Mouse (Mus musculus) forebrain, embryonic 12.5 days (tissue): ENCODE measurements at regions not wholly inside any gene's neighbourhood (a gene's known extent, or its start where the extent isn't known, plus 50 kb on each side); places are given as distances from the start of the nearest gene placed in this dataset.
A peak's percentile ranks its signal among the peaks of the same experiment; 100 is the strongest.

ENCODE experiments used
- ATAC-seq: fragments of 200-750 bp; cut with Nextera tagmentation; 2 replicates; pipeline ENCODE4 v1.8.0; 2017; ENCODE audit warnings: moderate TSS enrichment; ENCODE audit not compliant: low FRiP score
- H3K27ac ChIP-seq: fragments of 300-500 bp; sonication (generic); 2 replicates; pipeline ENCODE4 v1.5.1; 2016; ENCODE audit warnings: mild to moderate bottlenecking
- H3K27me3 ChIP-seq: fragments of 300-500 bp; sonication (generic); 2 replicates; pipeline ENCODE4 v1.6.1; 2016; ENCODE audit warnings: mild to moderate bottlenecking
- H3K36me3 ChIP-seq: fragments of 300-500 bp; sonication (generic); replicated peaks from 2 replicates; pipeline ENCODE4 v1.6.1; 2016; ENCODE audit warnings: mild to moderate bottlenecking
- H3K4me1 ChIP-seq: fragments of 300-500 bp; sonication (generic); 2 replicates; pipeline ENCODE4 v1.6.1; 2016
- H3K4me2 ChIP-seq: fragments of 300-500 bp; sonication (generic); 2 replicates; pipeline ENCODE4 v1.6.1; 2016; ENCODE audit warnings: mild to moderate bottlenecking, moderate library complexity
- H3K4me3 ChIP-seq: fragments of 300-500 bp; sonication (generic); replicated peaks from 2 replicates; pipeline ENCODE4 v1.5.1; 2016; ENCODE audit warnings: mild to moderate bottlenecking
- H3K9ac ChIP-seq: fragments of 300-500 bp; sonication (generic); 2 replicates; pipeline ENCODE4 v1.6.1; 2016; ENCODE audit warnings: mild to moderate bottlenecking
- H3K9me3 ChIP-seq: fragments of 300-500 bp; sonication (generic); 2 replicates; pipeline ENCODE4 v1.6.1; 2016
- WGBS: fragments of 180-500 bp; shearing (Covaris S2); methylation state at CpG from one replicate; pipeline ENCODE4 v1.1.7; 2016; 5-methylcytosine and 5-hydroxymethylcytosine counted together

DNA sequence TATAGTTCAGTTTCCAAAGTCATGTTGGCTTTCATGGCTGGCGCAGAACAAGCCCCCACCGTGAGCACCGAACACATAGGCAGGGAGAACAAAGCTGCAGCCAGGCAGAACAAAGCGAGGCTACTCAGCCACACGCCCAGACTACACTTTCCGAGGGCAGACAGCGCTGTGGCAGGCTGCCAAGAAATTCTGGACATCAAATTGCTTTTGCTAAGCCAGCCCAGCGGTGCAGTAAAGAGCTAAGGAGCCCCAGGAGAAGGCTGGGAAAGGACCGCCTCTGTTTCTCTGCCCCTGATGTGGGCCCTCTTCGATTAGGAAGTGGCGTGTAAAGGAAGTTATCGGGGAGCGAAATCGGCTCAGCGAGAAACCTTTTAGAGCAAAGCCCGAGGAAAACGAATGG lies 139.3 kb upstream of the Bmper start:
- Histone ChIP-seq H3K4me1 (peaks cover 15% of the 10 kb centered on the region), H3K9me3 (no peaks in the 10 kb centered on the region), H3K4me3 (no peak overlapping the region), H3K27me3 (no peaks in the 10 kb centered on the region), H3K27ac (peak overlapping the region; percentile 85), H3K4me2 (peak overlapping the region; percentile 13), H3K36me3 (no peaks in the 10 kb centered on the region), H3K9ac (no peak overlapping the region)
- WGBS = 4% methylated on average over 17 of the region's 17 CpGs
- peak; percentile 96 for ATAC-seq

DNA sequence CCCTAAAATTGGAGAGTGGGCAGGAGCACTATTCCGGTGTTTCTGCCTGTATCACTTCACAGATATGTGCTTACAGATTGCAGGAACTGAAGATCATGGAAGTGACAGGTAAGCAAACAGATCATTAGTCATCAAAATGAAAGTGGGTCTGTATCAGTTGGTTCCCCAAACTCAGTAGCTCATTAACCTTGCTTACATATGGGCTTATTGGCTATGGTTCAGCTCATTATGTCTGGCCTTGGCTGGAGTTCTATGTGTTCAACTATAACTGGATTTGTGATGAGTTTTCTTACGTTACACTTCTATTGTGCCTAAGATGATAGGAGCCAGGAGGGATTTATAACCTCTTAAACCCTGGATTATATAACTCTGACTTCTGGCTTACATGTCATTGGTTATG lies 133.5 kb upstream of the Bmper start:
- no peak for ATAC-seq
- 78% methylated on average over 2 of the region's 2 CpGs for WGBS
- Histone ChIP-seq H3K9ac (no peak overlapping the region), H3K27me3 (no peaks in the 10 kb centered on the region), H3K4me2 (no peak overlapping the region), H3K4me1 (0 out of 2 replicates have a peak, but pooled peaks cover under 1% of the 10 kb centered on the region), H3K36me3 (no peaks in the 10 kb centered on the region), H3K27ac (no peak overlapping the region), H3K4me3 (no peak overlapping the region), H3K9me3 (no peaks in the 10 kb centered on the region)

DNA sequence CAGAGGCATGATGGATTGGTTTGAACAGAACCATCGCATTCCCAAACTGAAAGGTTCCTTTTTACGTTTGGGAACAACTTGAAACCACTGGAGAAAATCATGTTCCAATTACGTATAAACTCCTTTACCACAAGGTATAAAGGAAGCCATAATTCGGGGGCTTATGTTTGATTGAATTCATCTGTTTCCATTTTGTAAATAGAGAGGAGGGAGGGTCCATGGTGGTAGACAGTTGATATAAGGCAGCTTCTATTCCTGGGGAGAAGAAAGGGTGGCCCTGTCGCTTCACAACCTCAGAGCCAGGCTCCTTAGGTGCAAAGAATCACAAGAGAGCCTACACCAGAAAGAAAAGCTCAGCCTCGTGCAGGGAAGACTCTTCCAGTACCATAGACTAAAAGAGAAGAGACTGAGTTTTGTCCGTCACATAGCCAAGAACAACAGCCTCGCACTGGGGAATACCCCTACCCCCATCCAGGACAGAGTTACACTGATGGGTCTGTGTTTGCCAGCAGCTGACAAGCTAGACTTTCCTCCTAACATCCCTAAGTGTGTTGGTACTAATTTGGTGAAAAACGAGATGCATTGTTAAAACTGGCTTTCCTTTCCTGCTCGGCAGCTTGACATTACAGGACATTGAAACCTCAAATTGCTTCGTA lies 125.6 kb upstream of the Bmper start:
- H3K4me2 ChIP-seq = no peak overlapping the region
- H3K4me1 ChIP-seq = no peaks in the 10 kb centered on the region
- no peak overlapping the region for H3K4me3 ChIP-seq
- no peaks in the 10 kb centered on the region for H3K36me3 ChIP-seq
- no peak for ATAC-seq
- H3K9ac ChIP-seq = no peak overlapping the region
- H3K27ac ChIP-seq = no peak overlapping the region
- H3K9me3 ChIP-seq = no peaks in the 10 kb centered on the region
- 71% methylated on average over 11 of the region's 11 CpGs for WGBS
- H3K27me3 ChIP-seq = no peaks in the 10 kb centered on the region

DNA sequence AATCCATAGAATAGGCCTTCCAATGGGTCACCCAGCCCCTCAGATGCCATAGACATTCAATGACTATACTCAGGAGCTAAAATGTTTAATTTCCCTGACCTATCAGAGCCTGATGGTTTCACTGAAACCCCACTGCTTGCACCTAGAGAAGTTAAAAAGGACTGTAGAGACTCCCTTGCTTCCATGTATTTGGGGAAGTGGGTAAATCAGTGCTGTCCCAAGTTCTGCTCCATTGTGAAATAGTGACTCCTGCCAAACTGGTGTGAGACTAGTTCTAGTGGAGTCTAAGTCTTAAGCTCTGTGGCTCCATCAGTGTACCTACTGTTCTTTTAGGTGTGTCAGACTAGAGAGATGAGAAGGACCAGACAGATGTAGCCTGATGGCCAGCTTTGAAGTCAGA lies 121.3 kb upstream of the Bmper start:
- no peaks in the 10 kb centered on the region for H3K9me3 ChIP-seq
- no peak for ATAC-seq
- no peaks in the 10 kb centered on the region for H3K36me3 ChIP-seq
- H3K4me3 ChIP-seq = no peak overlapping the region
- H3K4me2 ChIP-seq = no peak overlapping the region
- H3K4me1 ChIP-seq = no peaks in the 10 kb centered on the region
- H3K9ac ChIP-seq = no peak overlapping the region
- no peaks in the 10 kb centered on the region for H3K27me3 ChIP-seq
- no peak overlapping the region for H3K27ac ChIP-seq

DNA sequence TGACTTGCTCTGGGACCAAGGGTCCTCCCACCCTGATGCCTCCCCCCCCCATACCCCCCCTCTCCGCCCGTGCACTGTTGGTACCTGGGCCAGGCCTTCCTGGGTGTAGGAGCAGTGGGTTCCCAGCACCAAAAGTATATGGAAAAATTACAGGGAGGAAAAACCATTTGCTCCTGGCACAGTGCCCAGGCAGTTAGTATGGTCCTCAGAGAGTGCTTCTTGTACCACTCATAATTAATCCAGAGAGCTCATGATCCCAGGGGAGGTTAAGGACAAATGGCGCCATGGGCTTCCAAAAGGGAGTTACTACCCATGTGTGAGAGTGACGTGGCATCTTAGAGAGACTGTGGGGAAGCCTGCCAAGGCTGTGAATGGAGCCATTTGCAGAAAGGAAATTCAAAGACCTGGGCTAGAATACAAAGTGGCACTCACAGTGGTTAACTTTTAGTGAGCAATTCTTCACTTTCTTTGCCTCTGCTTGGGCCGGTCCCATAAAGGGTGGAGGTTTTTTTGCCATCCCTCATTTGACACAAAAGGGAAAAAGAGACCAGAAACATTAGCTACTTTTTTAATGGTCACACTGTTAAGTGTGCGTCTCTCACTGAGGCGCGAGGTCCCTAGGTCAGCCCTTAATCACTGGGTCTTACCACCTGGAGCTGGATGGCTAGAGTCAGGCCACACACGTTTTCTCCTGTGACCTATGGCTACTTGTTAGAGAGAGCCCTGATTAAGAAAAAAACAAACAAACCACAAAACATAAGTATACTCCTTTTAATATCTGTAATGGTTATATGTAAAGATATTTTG lies 120.7 kb upstream of the Bmper start:
- WGBS = 70% methylated on average over 9 of the region's 9 CpGs
- H3K4me2 ChIP-seq = no peak overlapping the region
- no peaks in the 10 kb centered on the region for H3K27me3 ChIP-seq
- no peak overlapping the region for H3K27ac ChIP-seq
- no peaks in the 10 kb centered on the region for H3K4me1 ChIP-seq
- H3K36me3 ChIP-seq = no peaks in the 10 kb centered on the region
- 0 out of 2 replicates have a peak, but pooled peaks have one; percentile 53 for ATAC-seq
- no peaks in the 10 kb centered on the region for H3K9me3 ChIP-seq
- no peak overlapping the region for H3K4me3 ChIP-seq
- H3K9ac ChIP-seq = no peak overlapping the region

DNA sequence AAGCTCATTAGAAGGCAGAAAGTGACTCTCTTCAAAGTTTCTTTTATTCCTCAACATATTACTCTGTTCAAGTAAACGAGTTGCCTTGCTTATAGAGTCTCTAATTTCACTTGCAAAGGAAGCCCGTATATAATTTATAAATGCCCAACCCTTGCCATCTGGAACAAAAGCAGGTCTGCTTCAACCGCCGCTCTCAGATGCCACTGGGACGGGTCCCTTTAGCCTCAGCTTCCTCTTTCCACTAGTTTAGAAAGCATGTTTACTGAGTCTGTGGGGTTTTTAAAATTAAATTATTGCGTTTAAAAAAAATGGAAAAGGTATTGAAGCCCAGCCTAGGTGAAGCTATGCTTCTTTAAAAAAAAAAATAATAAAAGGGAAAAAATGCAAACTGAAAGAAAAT lies 111.4 kb upstream of the Bmper start:
- WGBS = 67% methylated on average over 6 of the region's 6 CpGs

DNA sequence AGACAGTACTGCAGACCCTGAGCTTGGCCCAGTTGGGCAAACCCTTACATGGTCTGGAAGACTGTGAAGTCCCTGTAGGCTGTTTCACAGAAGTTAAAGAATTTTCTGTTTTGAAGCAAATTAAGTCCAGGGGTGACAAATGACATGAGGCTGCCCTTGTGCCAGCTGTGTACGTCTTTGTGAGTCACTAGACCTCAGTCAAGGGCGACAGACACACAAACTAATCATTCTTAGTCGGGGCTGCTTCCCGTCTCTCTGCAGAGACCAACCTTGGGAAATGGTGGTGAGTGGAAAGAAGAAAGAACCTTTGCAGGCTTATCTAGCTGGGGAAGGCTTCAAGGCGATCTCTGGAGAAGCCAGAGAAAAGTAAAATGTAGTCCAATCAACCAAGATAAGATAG lies 107.8 kb upstream of the Bmper start:
- Histone ChIP-seq H3K36me3 (no peaks in the 10 kb centered on the region), H3K4me1 (no peaks in the 10 kb centered on the region), H3K9ac (no peak overlapping the region), H3K9me3 (no peaks in the 10 kb centered on the region), H3K27me3 (no peaks in the 10 kb centered on the region), H3K4me2 (no peak overlapping the region), H3K27ac (no peak overlapping the region), H3K4me3 (no peak overlapping the region)
- no peak for ATAC-seq
- 83% methylated on average over 5 of the region's 5 CpGs for WGBS

More for the DNA sequence above, 111.4 kb upstream of the Bmper start:
- Histone ChIP-seq H3K27me3 (no peaks in the 10 kb centered on the region), H3K4me2 (no peak overlapping the region), H3K36me3 (no peaks in the 10 kb centered on the region), H3K9ac (no peak overlapping the region), H3K4me3 (no peak overlapping the region), H3K27ac (no peak overlapping the region), H3K4me1 (no peaks in the 10 kb centered on the region), H3K9me3 (no peaks in the 10 kb centered on the region)
- ATAC-seq = no peak

DNA sequence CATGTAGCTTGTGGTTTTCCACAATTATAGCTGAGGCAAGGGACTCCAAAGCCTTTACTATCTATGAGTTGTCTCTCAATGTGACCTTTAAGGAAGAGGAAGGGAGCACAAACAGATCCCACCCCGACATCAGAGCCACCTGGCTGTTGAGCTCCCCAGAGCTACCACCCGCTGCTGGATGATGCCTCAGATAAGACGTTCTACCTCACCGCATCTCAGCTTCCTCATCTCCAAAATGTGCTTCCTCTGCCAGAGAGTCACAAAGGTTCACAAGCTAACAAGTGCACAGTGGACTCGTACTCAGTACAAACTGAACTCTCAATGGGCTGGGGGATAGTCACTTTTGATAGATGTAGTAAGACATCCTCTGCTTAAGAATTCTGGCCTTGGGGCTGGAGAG lies 107.3 kb upstream of the Bmper start:
- ATAC-seq = no peak
- Histone ChIP-seq H3K4me1 (no peaks in the 10 kb centered on the region), H3K4me2 (no peak overlapping the region), H3K27me3 (no peaks in the 10 kb centered on the region), H3K9me3 (no peaks in the 10 kb centered on the region), H3K36me3 (no peaks in the 10 kb centered on the region), H3K9ac (no peak overlapping the region), H3K4me3 (no peak overlapping the region), H3K27ac (no peak overlapping the region)
- WGBS = 90% methylated on average over 5 of the region's 5 CpGs

DNA sequence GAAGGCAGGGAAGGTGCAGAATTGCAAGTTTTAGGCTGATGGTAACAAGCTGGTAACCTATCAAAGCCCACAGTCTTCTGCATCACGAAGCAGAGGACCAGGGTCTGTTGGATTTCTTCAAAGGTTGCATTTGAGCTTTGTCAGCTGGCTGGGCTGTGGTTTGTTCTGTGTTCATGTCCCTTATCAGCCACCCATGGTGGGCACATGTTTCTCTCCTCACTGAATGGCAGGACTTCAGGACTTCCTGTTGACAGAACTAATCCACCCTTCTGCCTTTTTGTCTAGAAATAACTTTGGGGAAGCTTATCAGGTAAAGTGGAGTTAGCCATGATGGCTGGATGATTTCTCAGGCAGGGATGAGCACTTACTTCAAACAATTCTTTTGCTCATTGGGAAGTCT lies 106.6 kb upstream of the Bmper start:
- H3K4me3 ChIP-seq = no peak overlapping the region
- 63% methylated on average over 1 of the region's 1 CpGs for WGBS
- ATAC-seq = no peak

DNA sequence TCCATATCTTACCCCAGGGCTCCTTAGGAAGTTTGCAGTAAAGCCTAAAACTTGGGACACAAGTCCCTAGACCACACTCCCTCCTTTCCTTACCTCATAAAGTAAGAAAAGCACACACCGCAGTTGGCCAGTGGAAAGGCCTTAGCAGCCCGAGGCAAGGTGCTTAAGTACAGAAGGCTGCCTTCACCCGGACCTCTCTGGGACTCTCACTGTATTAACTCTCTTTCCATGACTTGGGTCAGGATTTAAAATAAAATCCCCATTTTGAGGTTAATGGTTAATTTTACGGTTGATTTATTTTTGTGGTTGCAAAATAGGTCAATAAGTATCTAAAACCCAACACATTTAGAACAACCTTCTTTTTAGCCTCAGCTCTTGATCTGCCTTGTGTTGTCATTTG lies 103.1 kb upstream of the Bmper start:
- no peaks in the 10 kb centered on the region for H3K27me3 ChIP-seq
- no peaks in the 10 kb centered on the region for H3K9me3 ChIP-seq
- no peak overlapping the region for H3K27ac ChIP-seq
- no peak overlapping the region for H3K9ac ChIP-seq
- no peaks in the 10 kb centered on the region for H3K36me3 ChIP-seq
- H3K4me3 ChIP-seq = no peak overlapping the region
- ATAC-seq = no peak
- H3K4me2 ChIP-seq = no peak overlapping the region
- 85% methylated on average over 4 of the region's 4 CpGs for WGBS
- H3K4me1 ChIP-seq = no peaks in the 10 kb centered on the region

More for the DNA sequence above, 106.6 kb upstream of the Bmper start:
- Histone ChIP-seq H3K27me3 (no peaks in the 10 kb centered on the region), H3K4me2 (no peak overlapping the region), H3K4me1 (no peaks in the 10 kb centered on the region), H3K27ac (no peak overlapping the region), H3K9ac (no peak overlapping the region), H3K36me3 (no peaks in the 10 kb centered on the region), H3K9me3 (no peaks in the 10 kb centered on the region)

DNA sequence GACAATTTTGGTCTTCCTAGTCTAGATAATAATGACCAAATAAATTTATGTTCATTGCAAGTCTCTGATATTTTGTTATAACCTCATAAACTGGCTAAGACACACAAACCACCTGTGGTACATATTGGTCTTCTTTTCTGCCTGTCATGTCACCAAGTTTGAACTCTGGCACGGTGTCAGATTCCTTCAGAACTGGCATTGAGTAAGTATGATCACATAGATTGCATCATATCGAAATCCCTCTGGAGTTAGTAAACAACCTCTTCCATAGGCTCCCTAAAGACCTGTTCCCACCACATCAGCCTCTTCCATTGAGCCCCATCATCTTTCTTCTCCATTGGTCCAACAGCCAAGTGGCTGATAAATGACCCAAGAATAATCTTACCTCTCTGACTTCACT lies 102.1 kb upstream of the Bmper start:
- Histone ChIP-seq H3K4me1 (peaks cover 3% of the 10 kb centered on the region), H3K9ac (no peak overlapping the region), H3K27me3 (no peaks in the 10 kb centered on the region), H3K27ac (no peak overlapping the region), H3K4me2 (no peak overlapping the region), H3K4me3 (no peak overlapping the region), H3K9me3 (no peaks in the 10 kb centered on the region), H3K36me3 (no peaks in the 10 kb centered on the region)
- ATAC-seq = no peak
- 86% methylated on average over 2 of the region's 2 CpGs for WGBS

DNA sequence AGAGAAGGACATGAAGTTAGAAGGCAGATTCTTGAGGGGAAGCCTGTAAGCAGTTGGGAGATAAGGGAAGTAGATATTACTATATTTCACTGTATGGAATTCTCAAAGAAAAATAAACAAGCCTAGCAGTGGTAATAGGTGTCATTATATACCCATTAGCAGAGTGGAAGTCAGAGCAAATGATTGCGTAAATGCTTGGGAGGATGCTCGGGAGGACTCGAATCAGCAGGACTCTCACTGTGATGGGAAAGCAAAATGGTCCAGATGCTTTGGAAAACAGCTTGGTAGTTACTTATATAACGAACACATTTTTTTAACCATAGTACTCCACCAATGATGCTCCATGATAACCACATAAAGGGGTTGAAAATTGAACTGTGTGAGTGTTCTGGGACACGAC lies 100.4 kb upstream of the Bmper start:
- Histone ChIP-seq H3K9me3 (no peaks in the 10 kb centered on the region), H3K4me3 (no peak overlapping the region), H3K9ac (no peak overlapping the region), H3K27me3 (no peaks in the 10 kb centered on the region), H3K27ac (no peak overlapping the region), H3K4me2 (no peak overlapping the region), H3K4me1 (peaks cover 19% of the 10 kb centered on the region), H3K36me3 (no peaks in the 10 kb centered on the region)
- WGBS = 81% methylated on average over 5 of the region's 5 CpGs
- ATAC-seq = no peak

DNA sequence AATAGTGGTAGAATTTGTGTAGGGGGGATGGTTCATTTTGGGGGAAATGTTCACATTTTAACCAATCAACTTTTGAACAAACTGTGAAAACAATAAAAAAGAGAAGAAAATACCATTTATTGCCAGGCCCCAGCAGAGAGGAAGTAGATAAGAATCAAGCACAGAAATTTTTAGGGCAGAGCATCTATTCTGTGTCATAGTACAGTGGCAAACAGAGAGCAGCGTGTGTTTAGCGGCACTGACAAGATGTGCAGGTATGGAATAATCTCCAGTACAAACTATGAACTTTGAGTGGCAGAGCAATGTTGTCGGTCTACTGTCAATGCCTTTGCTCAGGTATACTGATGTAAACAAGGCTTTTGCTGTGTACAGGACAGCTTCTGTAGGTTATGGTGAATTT lies 99.4 kb upstream of the Bmper start:
- Histone ChIP-seq H3K27me3 (no peaks in the 10 kb centered on the region), H3K27ac (no peak overlapping the region), H3K4me3 (no peak overlapping the region), H3K9ac (no peak overlapping the region), H3K4me2 (no peak overlapping the region), H3K36me3 (no peaks in the 10 kb centered on the region), H3K9me3 (no peaks in the 10 kb centered on the region), H3K4me1 (peaks cover 25% of the 10 kb centered on the region)
- no peak for ATAC-seq
- 90% methylated on average over 3 of the region's 3 CpGs for WGBS
